Mouse (Mus musculus): ENCODE data around the gene Arap2. TPM values are rescaled to one million over a fixed set of nuclear protein-coding genes. Genes with fewer than 3 reads are reported as not detected.

Arap2 gene
- polyA plus RNA-seq, 1 experiment from 2014 or later: 14.8 TPM

DNA sequence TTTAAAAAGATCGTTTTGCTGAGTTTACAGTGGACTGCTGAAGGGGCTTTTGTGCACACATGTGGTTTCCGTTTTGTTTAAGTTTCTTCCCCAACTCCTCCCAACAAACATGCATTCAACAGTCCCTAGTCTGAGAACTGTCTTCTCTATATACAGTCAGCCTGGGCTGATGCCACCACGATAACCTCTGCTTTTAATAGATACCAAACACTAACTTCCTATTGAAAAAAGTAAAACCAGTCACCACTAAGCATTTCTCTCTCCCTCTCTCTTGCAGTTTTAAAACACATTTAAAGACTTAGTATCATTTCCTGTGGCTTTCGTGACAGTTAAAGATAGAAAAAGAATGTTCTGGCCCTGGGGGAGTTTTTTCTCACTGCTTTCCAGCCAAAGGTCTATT lies 50.5 kb downstream of the Arap2 start:
- Histone ChIP-seq H3K4me3 (ENCODE audit: inconsistent target) (no peak overlapping the region), H3K79me2 (ENCODE audit: inconsistent target) (no peaks in the 10 kb centered on the region), H3K36me3 (ENCODE audit: inconsistent target) (no peaks in the 10 kb centered on the region), H3K27ac (no peak overlapping the region)
- WGBS (ENCODE audit: missing documents): 14% methylated on average over 4 of the region's 4 CpGs

DNA sequence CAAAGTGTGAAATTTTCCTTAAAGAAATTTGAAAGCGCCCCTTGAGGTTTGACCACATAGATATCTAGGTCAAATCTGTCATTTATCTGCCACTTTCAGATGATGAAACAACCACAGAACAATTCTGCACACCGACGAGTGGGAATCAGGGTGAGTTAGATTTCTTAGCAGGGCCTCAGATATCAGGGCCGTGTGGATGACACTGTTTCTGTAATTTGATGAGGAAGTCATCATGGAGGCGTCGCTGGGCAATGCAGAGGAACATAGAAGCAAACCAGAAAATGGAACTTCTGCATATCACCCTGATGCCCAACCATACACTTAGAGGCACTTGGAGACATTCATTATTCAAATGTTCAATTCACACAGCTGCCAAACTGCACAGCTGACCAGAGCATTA lies 55.0 kb downstream of the Arap2 start:
- H3K36me3 ChIP-seq (ENCODE audit: inconsistent target): no peaks in the 10 kb centered on the region
- H3K27ac ChIP-seq: no peak overlapping the region
- H3K79me2 ChIP-seq (ENCODE audit: inconsistent target): no peaks in the 10 kb centered on the region
- 25% methylated on average over 6 of the region's 6 CpGs for WGBS (ENCODE audit: missing documents)
- no peak overlapping the region for H3K4me3 ChIP-seq (ENCODE audit: inconsistent target)

DNA sequence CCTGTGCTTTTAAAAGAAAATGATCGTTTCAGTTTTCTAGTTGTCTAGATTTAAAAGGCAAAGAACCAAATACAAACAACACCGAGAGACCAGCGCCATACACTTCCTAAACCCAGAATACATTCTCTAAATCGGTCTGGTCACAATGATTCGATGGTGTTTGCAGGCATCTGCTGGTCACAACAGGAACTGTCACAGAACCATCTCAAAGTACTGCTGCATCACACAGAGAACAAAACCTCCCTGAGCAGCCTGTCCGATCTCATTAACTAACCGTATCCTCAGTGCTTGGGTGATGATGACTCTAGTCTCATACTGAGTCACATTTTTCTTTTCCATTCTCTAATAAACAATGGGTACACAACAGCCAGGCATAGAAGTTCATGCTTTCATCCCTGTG lies 59.1 kb downstream of the Arap2 start:
- Histone ChIP-seq H3K79me2 (ENCODE audit: inconsistent target) (no peaks in the 10 kb centered on the region), H3K4me3 (ENCODE audit: inconsistent target) (no peak overlapping the region), H3K36me3 (ENCODE audit: inconsistent target) (no peaks in the 10 kb centered on the region), H3K27ac (no peak overlapping the region)
- 86% methylated on average over 7 of the region's 7 CpGs for WGBS (ENCODE audit: missing documents)

DNA sequence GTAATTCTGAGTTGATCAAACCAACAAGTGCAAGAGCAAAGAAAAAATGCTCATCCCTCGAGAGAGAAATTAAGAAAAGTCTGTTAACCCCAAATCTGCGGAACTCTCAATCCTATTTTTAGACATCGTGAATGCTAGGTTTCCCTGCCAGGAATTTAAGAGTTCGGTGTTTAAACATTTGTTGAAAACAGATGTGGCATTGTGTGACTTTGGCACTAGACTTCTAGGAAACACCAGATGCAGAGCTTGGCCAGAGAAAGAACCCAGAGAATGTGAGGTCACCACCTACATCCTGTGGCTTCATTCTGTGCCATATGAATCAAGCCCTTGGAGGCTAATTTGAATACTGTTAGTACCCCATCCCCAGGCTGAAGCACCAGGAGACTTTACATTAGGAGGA lies 76.0 kb downstream of the Arap2 start:
- H3K27ac ChIP-seq: no peak overlapping the region
- no peaks in the 10 kb centered on the region for H3K36me3 ChIP-seq (ENCODE audit: inconsistent target)
- 91% methylated on average over 4 of the region's 4 CpGs for WGBS (ENCODE audit: missing documents)
- H3K4me3 ChIP-seq (ENCODE audit: inconsistent target): no peak overlapping the region
- H3K79me2 ChIP-seq (ENCODE audit: inconsistent target): no peaks in the 10 kb centered on the region

DNA sequence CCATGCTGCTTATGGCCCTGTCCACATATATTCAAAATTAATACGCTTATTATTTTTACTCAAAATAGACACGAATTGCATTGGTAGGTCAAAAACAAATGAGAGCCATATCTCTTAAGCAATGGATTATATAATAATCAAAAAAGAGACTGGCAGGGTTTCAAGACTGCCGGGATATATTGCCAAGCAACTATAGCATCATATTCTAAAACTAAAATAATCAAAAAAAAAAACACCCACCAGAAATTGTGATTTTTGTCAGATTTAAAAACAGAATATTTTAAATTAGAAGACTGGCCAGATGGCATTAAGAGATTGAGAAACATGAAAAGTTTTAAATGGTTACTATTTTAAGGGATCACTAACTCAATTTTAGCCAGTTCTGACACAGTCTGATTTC lies 82.2 kb downstream of the Arap2 start:
- Histone ChIP-seq H3K27ac (no peak overlapping the region), H3K4me3 (ENCODE audit: inconsistent target) (no peak overlapping the region), H3K79me2 (ENCODE audit: inconsistent target) (no peaks in the 10 kb centered on the region), H3K36me3 (ENCODE audit: inconsistent target) (no peaks in the 10 kb centered on the region)
- WGBS (ENCODE audit: missing documents): 94% methylated on average over 3 of the region's 3 CpGs

DNA sequence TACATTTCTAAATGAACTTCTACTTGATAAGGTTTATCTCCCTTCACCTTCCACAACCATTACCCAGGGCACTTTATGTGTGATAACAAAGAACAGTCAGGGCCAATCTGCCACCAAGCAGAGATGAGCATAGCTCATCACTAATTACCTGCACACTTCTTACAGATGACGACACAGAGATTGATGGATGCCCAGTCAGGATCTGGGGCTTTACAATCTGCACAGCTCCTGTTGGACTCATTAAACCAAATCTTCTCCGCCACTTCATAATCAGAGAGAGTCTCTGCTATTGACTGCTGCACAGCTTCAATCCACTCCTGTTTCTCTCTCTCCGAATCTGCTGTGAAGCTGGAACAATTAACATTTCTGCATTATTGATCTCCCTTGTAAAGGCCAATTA lies 82.8 kb downstream of the Arap2 start:
- H3K79me2 ChIP-seq (ENCODE audit: inconsistent target): no peaks in the 10 kb centered on the region
- H3K4me3 ChIP-seq (ENCODE audit: inconsistent target): no peak overlapping the region
- whole genome bisulfite sequencing (ENCODE audit: missing documents): 97% methylated on average over 3 of the region's 3 CpGs
- no peaks in the 10 kb centered on the region for H3K36me3 ChIP-seq (ENCODE audit: inconsistent target)
- no peak overlapping the region for H3K27ac ChIP-seq

DNA sequence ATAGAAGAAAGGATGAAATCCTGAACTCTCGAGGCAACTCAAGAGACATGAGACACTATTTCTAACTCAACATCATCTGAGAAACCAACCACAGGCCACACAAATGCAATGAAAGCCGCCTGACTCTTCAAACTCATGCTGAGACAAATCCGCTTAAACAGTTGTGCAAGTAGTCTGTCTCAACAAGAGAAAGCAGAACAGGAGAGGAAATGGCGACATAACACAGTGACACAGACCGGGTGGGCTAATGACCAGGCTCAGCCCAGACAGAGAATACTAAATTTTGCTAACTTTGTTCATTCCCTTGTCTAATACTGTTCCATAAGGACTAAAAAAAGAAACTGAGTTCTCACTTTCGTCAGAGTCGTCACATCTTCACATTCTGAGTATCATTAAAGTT lies 88.6 kb downstream of the Arap2 start:
- Histone ChIP-seq H3K4me3 (ENCODE audit: inconsistent target) (no peak overlapping the region), H3K79me2 (ENCODE audit: inconsistent target) (no peaks in the 10 kb centered on the region), H3K36me3 (ENCODE audit: inconsistent target) (no peaks in the 10 kb centered on the region), H3K27ac (no peak overlapping the region)
- WGBS (ENCODE audit: missing documents): 43% methylated on average over 7 of the region's 7 CpGs

DNA sequence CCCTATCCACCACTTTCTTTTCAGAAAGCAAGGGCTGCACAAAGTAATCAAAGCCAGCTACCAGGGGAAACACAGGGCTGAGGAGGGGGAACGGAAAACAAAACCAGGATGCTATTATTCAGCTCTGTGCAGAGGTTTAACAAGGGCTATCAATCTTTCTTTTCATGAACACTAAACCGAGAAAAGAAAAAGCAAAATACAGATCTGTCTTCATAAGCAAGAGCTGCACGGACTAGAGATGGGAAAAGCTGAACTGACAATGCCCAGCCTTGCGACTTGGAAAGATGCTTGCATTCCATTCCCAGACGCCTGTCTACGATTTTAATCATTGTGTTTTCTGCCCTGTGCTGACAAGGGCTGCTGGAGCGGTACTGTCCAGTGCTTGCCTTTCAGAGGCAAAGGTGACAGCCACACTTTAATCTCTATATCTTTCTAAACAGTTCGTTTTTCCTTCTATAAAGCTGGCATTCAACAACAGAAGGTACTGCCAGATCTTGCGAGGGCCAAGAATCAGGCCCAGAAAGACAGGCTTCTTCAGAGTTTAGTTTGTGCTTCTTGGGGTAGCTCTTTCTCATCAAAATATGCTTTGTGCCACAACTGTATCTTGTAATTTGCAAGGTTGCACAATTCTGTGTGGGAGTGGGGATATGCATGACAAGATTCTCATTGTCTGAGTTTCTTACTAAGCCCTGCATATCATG lies 93.1 kb downstream of the Arap2 start:
- no peaks in the 10 kb centered on the region for H3K79me2 ChIP-seq (ENCODE audit: inconsistent target)
- WGBS (ENCODE audit: missing documents): 90% methylated on average over 9 of the region's 9 CpGs
- no peak overlapping the region for H3K27ac ChIP-seq
- H3K36me3 ChIP-seq (ENCODE audit: inconsistent target): no peaks in the 10 kb centered on the region
- H3K4me3 ChIP-seq (ENCODE audit: inconsistent target): no peak overlapping the region

DNA sequence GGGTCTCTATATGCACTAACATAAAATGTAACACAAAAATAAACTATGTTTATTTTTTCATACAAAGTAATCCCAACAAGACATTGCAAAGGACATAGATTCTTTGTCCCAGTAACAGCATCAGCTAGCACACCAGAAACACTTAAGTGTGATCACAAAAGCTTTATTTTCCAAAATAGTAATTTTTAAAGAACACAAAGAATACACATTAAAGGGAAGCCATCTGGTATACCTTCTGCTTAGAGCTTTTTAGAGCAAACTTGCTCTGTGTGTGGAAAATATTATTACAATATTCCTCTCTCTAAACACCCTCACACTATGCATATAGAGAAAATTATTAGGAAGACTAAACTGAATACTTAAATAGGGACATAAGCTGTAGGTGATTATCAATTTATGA lies 100.6 kb downstream of the Arap2 start:
- Histone ChIP-seq H3K4me3 (ENCODE audit: inconsistent target) (no peak overlapping the region), H3K36me3 (ENCODE audit: inconsistent target) (no peaks in the 10 kb centered on the region), H3K79me2 (ENCODE audit: inconsistent target) (no peaks in the 10 kb centered on the region)

DNA sequence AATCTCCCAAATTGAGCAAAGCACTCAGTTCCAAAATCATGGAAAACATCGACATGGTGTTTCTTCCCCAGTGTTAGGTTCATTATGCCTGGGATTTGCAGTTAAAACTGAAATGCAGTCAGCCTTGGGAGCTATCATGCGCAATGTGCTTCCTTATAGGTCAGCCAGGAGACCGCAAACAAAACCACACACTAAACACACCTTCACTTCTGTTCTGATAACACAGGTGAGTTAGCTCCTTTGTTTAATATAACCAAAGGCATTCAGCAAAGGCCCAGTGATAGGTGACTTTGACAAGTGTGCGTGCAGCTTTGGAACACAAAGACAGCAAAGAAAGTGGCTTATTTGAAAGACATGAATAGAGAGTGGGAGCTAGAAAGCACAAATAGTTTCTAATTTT lies 101.1 kb downstream of the Arap2 start:
- WGBS (ENCODE audit: missing documents): 98% methylated on average over 4 of the region's 4 CpGs
- H3K36me3 ChIP-seq (ENCODE audit: inconsistent target): no peaks in the 10 kb centered on the region
- H3K79me2 ChIP-seq (ENCODE audit: inconsistent target): no peaks in the 10 kb centered on the region
- no peak overlapping the region for H3K4me3 ChIP-seq (ENCODE audit: inconsistent target)
- H3K27ac ChIP-seq: no peak overlapping the region

More for the DNA sequence above, 100.6 kb downstream of the Arap2 start:
- no peak overlapping the region for H3K27ac ChIP-seq

DNA sequence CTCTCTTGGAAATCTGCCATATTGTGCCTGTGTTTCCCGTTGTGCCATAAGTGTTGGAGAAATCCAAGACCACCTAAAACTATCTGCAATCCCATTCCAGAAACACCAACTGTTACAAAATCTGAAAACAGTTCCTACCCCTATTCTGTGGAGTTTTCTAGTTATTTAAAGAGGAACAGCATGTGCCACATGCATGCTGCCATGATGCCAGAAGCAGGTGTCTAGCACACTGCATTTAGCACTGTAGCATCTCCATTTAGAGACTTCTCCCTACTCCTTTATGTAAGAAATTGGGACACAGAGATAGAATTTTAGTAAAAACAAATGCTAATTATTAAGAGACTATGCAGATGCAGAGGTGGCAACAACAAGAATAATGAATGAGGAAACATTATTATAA lies 102.8 kb downstream of the Arap2 start:
- no peaks in the 10 kb centered on the region for H3K36me3 ChIP-seq (ENCODE audit: inconsistent target)
- H3K4me3 ChIP-seq (ENCODE audit: inconsistent target): no peak overlapping the region
- 100% methylated on average over 1 of the region's 1 CpGs for WGBS (ENCODE audit: missing documents)
- H3K79me2 ChIP-seq (ENCODE audit: inconsistent target): no peaks in the 10 kb centered on the region
- H3K27ac ChIP-seq: no peak overlapping the region

DNA sequence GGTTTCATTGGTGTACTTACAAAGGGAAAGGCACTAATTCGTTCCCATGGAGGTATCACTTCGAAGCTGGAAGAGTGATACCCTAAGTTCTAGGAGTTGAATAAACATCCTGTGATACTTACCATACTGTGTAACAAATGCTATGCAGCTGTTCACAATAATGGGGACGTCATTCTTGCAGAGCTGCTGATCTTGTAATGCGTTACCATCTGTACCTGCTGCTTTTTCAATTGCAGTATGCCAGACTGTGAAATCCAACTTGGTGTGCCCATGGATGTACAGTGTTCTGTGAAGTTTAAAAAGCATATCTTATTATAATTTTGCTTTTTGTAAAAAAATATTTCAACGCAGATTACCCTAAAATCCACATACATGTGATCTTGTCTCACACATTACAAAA lies 112.0 kb downstream of the Arap2 start:
- no peaks in the 10 kb centered on the region for H3K79me2 ChIP-seq (ENCODE audit: inconsistent target)
- H3K4me3 ChIP-seq (ENCODE audit: inconsistent target): no peak overlapping the region
- H3K36me3 ChIP-seq (ENCODE audit: inconsistent target): no peaks in the 10 kb centered on the region
- 97% methylated on average over 5 of the region's 5 CpGs for WGBS (ENCODE audit: missing documents)
- no peak overlapping the region for H3K27ac ChIP-seq

DNA sequence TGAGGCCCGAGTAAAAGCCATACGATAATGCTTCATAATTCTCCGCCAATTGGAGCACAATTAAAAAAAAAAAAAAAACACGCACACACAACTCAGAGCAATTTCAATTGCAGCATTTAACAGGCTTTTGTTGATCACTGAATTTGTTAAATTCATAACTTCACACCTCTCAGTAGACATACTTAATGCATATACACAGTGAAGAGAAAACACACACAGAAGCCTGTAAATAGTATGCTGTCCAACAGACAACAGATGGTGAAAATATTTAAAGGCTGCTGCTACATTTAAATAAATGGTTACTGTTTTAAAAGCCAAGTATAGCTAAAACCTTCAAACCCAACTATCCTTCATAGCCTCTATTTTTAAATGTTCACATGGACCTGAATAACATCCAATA lies 123.6 kb downstream of the Arap2 start:
- H3K4me3 ChIP-seq (ENCODE audit: inconsistent target): no peak overlapping the region
- H3K36me3 ChIP-seq (ENCODE audit: inconsistent target): no peaks in the 10 kb centered on the region
- H3K79me2 ChIP-seq (ENCODE audit: inconsistent target): no peaks in the 10 kb centered on the region
- H3K27ac ChIP-seq: no peak overlapping the region
- 100% methylated on average over 4 of the region's 4 CpGs for WGBS (ENCODE audit: missing documents)

DNA sequence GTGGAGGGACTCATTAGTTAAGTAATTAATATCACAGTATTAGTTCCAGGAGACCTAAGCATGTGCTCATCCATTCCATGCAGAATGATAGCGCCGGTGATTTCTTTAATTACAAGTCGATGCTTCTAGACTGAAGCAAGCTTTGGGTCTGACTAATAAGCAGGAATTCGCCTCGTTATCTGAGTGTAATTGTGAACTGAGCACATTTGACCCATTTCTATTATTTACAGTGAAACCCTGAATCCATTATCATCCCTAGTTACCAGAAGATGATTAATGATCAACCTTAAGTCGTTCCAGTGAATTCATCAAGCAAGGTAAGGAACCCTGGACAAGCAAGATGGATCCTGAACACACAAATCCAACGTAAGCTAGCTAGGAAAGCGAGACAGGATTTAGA lies 125.5 kb downstream of the Arap2 start:
- no peak overlapping the region for H3K4me3 ChIP-seq (ENCODE audit: inconsistent target)

DNA sequence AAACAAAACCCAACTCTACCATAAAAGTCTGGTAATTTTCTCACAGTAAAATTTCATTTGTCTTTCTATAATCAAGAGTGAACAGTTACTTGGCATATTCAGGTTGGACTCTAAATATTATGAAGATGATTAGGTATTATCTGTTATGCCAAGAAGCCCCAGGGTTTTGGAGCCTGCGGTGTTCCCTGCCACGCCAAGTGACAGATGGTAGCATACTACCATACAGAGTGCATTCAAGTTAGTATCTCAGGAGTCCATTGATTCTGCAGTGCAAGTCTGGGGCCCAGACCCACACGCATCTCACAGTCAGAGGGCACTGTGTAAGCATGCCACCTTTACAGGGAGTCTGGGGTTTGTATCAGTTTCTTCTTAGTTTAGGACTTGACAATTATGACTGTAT lies 129.6 kb downstream of the Arap2 start:
- no peaks in the 10 kb centered on the region for H3K79me2 ChIP-seq (ENCODE audit: inconsistent target)
- WGBS (ENCODE audit: missing documents): 98% methylated on average over 3 of the region's 3 CpGs
- H3K27ac ChIP-seq: no peak overlapping the region
- H3K36me3 ChIP-seq (ENCODE audit: inconsistent target): no peaks in the 10 kb centered on the region
- no peak overlapping the region for H3K4me3 ChIP-seq (ENCODE audit: inconsistent target)

More for the DNA sequence above, 125.5 kb downstream of the Arap2 start:
- Histone ChIP-seq H3K36me3 (ENCODE audit: inconsistent target) (no peaks in the 10 kb centered on the region), H3K27ac (no peak overlapping the region), H3K79me2 (ENCODE audit: inconsistent target) (no peaks in the 10 kb centered on the region)
- 93% methylated on average over 8 of the region's 8 CpGs for WGBS (ENCODE audit: missing documents)

DNA sequence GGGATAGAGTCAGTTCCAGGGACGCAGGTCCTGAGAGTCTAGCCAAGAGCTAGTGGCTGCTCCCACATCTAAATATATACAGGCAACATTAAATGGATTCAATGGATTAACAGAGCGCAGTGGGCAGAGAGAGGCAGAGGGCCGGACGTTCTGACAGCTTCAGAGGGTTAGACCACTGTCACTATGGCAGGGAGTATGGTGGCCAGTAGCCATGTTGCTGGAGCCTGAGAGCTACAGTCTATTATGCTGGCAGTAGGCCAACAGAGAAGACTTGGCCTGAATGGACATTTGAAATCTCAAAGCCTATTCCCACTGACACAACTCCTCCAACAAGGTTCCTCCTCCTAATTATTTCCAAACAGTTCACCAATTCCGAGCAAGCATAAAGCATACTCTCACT lies 137.1 kb downstream of the Arap2 start:
- H3K27ac ChIP-seq: no peak overlapping the region
- no peaks in the 10 kb centered on the region for H3K79me2 ChIP-seq (ENCODE audit: inconsistent target)
- no peak overlapping the region for H3K4me3 ChIP-seq (ENCODE audit: inconsistent target)
- WGBS (ENCODE audit: missing documents): 98% methylated on average over 5 of the region's 5 CpGs
- H3K36me3 ChIP-seq (ENCODE audit: inconsistent target): no peaks in the 10 kb centered on the region
